Mouse (Mus musculus): Measurements from ENCODE around the gene Endou.

GRCm38 (mm10) chr15:97670554-97670953 is 60.6 kb downstream of the Endou start:
- TF ChIP-seq POLR2A (IDR thresholded peaks at IDR 0.05; ENCODE audit: insufficient read depth, low read depth, low read length) (no peak), CTCF (IDR thresholded peaks at IDR 0.05; ENCODE audit: insufficient read depth, low read depth, low read length) (no peak)
